In genomic region chr1:135132893-135133369, GRCm38 (mm10) we compare ENCODE assay signal across 10 mouse cellular contexts. TPM values are rescaled to one million over a fixed set of nuclear protein-coding genes. Genes with fewer than 3 reads are reported as not detected.
DNase-seq lines count a peak whose midpoint lies in the region; ATAC-seq and TF ChIP-seq lines count a peak whose summit lies in the region.
"Had no signal": no experiment of that assay in that cellular context is flagged by ENCODE, and none has a peak within 500 bp of the region (broad histone marks: within the 10 kb centered on the region; RNA-seq: fewer than 3 reads in every experiment).

No protein-coding gene starts in this region.

- 72% methylated on average over 9 of the region's 9 CpGs for WGBS in heart, embryonic 15.5 days
- 41% methylated on average over 9 of the region's 9 CpGs for WGBS in liver, embryonic 11.5 days

- no peak overlapping the region for H3K9ac ChIP-seq in heart, embryonic 15.5 days
- H3K9ac ChIP-seq in liver, embryonic 11.5 days (ENCODE audit: low read depth, low read length): peak overlapping the region; percentile 60
- H3K9ac ChIP-seq: hindbrain, embryonic 15.5 days had no signal

- H3K27me3 ChIP-seq in heart, embryonic 15.5 days: peaks cover 44% of the 10 kb centered on the region
- H3K27me3 ChIP-seq in G1E (ENCODE audit: insufficient read depth, low read length): no peaks in the 10 kb centered on the region; the same call in 1 of the 2 replicates
- H3K27me3 ChIP-seq in liver, embryonic 11.5 days (replicated peaks; ENCODE audit: control insufficient read depth, insufficient read depth, low read length): peaks cover 11% of the 10 kb centered on the region; the same call in 1 of the 2 replicates
- H3K27me3 ChIP-seq: hindbrain, embryonic 15.5 days had no signal

- no peak for DNase-seq in heart, postnatal 4 days
- peak; percentile 88 for DNase-seq in G1E (ENCODE audit: low spot score)
- DNase-seq in liver, embryonic 11.5 days (ENCODE audit: low spot score): peak; percentile 68
- peak; percentile 58 to 62 for DNase-seq in spleen, postnatal 10 days (ENCODE audit: low spot score in 2 of 2)
- DNase-seq in ovary, postnatal 14 days (ENCODE audit: low spot score): no peak
- DNase-seq in MN1 (ENCODE audit: low spot score): no peak
- no peak for DNase-seq in urinary bladder, adult 18-20 months (ENCODE audit: low spot score in 2 of 2)

- peak overlapping the region; percentile 19; the same call in 1 of the 2 replicates for H3K4me3 ChIP-seq in heart, embryonic 15.5 days
- peak overlapping the region; percentile 77 for H3K4me3 ChIP-seq in G1E (ENCODE audit: low read depth, low read length)
- H3K4me3 ChIP-seq in liver, embryonic 11.5 days (ENCODE audit: low read depth, low read length): peak overlapping the region; percentile 39
- H3K4me3 ChIP-seq: hindbrain, embryonic 15.5 days; myocyte had no signal

- no peaks in the 10 kb centered on the region for H3K36me3 ChIP-seq in heart, embryonic 15.5 days
- H3K36me3 ChIP-seq in G1E (replicated peaks): peaks cover 62% of the 10 kb centered on the region
- peaks cover 3% of the 10 kb centered on the region; the same call in 1 of the 2 replicates for H3K36me3 ChIP-seq in liver, embryonic 11.5 days (ENCODE audit: control insufficient read depth, insufficient read depth, low read length)
- H3K36me3 ChIP-seq: hindbrain, embryonic 15.5 days had no signal

- H3K4me2 ChIP-seq in heart, embryonic 15.5 days: peak overlapping the region; percentile 35; the same call in 1 of the 2 replicates
- peak overlapping the region; percentile 72 for H3K4me2 ChIP-seq in liver, embryonic 11.5 days
- H3K4me2 ChIP-seq: hindbrain, embryonic 15.5 days had no signal

- TF ChIP-seq CTCF in G1E (IDR thresholded peaks at IDR 0.05; ENCODE audit: low read depth, low read length): no peak

- no peak; the same call in 1 of the 2 replicates for ATAC-seq in heart, embryonic 15.5 days (replicated peaks; ENCODE audit: insufficient number of reproducible peaks, insufficient read depth, low FRiP score, low read depth)
- peak; percentile 25 for ATAC-seq in G1E (ENCODE audit: extremely low read depth, insufficient number of reproducible peaks, low FRiP score, poor library complexity, severe bottlenecking)
- peak; percentile 64 for ATAC-seq in liver, embryonic 11.5 days (replicated peaks; ENCODE audit: low FRiP score)

- peak overlapping the region; percentile 36; the same call in 1 of the 2 replicates for H3K27ac ChIP-seq in heart, embryonic 15.5 days
- H3K27ac ChIP-seq in liver, embryonic 11.5 days (ENCODE audit: low read depth, low read length): peak overlapping the region; percentile 86
- H3K27ac ChIP-seq: hindbrain, embryonic 15.5 days had no signal

- H3K9me3 ChIP-seq in heart, embryonic 15.5 days (replicated peaks): no peaks in the 10 kb centered on the region
- H3K9me3 ChIP-seq in G1E (replicated peaks): no peaks in the 10 kb centered on the region
- H3K9me3 ChIP-seq in liver, embryonic 11.5 days (ENCODE audit: control insufficient read depth, low read length): no peaks in the 10 kb centered on the region
- H3K9me3 ChIP-seq: hindbrain, embryonic 15.5 days had no signal

- H3K4me1 ChIP-seq in heart, embryonic 15.5 days (replicated peaks): peaks cover 30% of the 10 kb centered on the region
- peaks cover 98% of the 10 kb centered on the region for H3K4me1 ChIP-seq in G1E (ENCODE audit: insufficient read depth, low read depth, low read length)
- peaks cover 34% of the 10 kb centered on the region for H3K4me1 ChIP-seq in liver, embryonic 11.5 days (replicated peaks; ENCODE audit: control insufficient read depth, insufficient read depth, low read length)
- H3K4me1 ChIP-seq: hindbrain, embryonic 15.5 days had no signal

RNA-seq across cellular contexts. Expression of gene Ptpn7, which starts 0.4 kb away (rescaled TPM):
- 1.8 and 10.2 TPM in 2 replicates for polyA plus RNA-seq in heart, embryonic 15.5 days (2015; fragmentation: Nextera tagmentation; extraction: Ambion mirVana)
- under 1 TPM; 0.47 to 0.52 TPM for total RNA-seq in heart, postnatal 4 days (2021)
- total RNA-seq in G1E (2014; fragmentation: Nextera tagmentation) (132 and 147 TPM in 2 replicates), G1E (2017) (212 and 227 TPM in 2 replicates)
- 341 and 359 TPM in 2 replicates for polyA plus RNA-seq in G1E (2012)
- 42.1 and 43.0 TPM in 2 replicates for polyA plus RNA-seq in liver, embryonic 11.5 days (2014; fragmentation: Nextera tagmentation; extraction: Ambion mirVana)

RNA-seq across cellular contexts. Expression of gene Arl8a, which starts 13.7 kb away (rescaled TPM):
- polyA plus RNA-seq in heart, embryonic 15.5 days (2015; fragmentation: Nextera tagmentation; extraction: Ambion mirVana): 34.0 and 45.6 TPM in 2 replicates
- 10 to 100 TPM; 33.5 to 36.8 TPM for total RNA-seq in heart, postnatal 4 days (2021)
- total RNA-seq in G1E (2014; fragmentation: Nextera tagmentation) (93.7 and 103 TPM in 2 replicates), G1E (2017) (45.0 and 46.6 TPM in 2 replicates)
- polyA plus RNA-seq in G1E (2012): 88.0 and 99.6 TPM in 2 replicates
- 25.0 and 28.7 TPM in 2 replicates for polyA plus RNA-seq in liver, embryonic 11.5 days (2014; fragmentation: Nextera tagmentation; extraction: Ambion mirVana)

RNA-seq across cellular contexts. Expression of gene Lgr6, which starts 27.9 kb away (rescaled TPM):
- polyA plus RNA-seq in heart, embryonic 15.5 days (2015; fragmentation: Nextera tagmentation; extraction: Ambion mirVana): 3.4 and 5.9 TPM in 2 replicates
- total RNA-seq in heart, postnatal 4 days (2021): 1 to 10 TPM; 8.6 to 9.4 TPM
- total RNA-seq in G1E (2014; fragmentation: Nextera tagmentation) (0.30 TPM in 1 of 2 replicates, not detected in the other), G1E (2017) (0.12 and 0.38 TPM in 2 replicates)
- 0.43 and 0.54 TPM in 2 replicates for polyA plus RNA-seq in G1E (2012)
- 0.48 and 0.70 TPM in 2 replicates for polyA plus RNA-seq in liver, embryonic 11.5 days (2014; fragmentation: Nextera tagmentation; extraction: Ambion mirVana)

RNA-seq across cellular contexts. Expression of gene Gpr37l1, which starts 34.5 kb away (rescaled TPM):
- 0.06 TPM in 1 of 2 replicates, not detected in the other for polyA plus RNA-seq in heart, embryonic 15.5 days (2015; fragmentation: Nextera tagmentation; extraction: Ambion mirVana)
- total RNA-seq in heart, postnatal 4 days (2021): under 1 TPM in 1 of 2 experiments, not detected in 1; 0.18 TPM
- not detected in 2 replicates for total RNA-seq in G1E (2014; fragmentation: Nextera tagmentation)
- total RNA-seq in G1E (2017): 0.05 TPM in 1 of 2 replicates, not detected in the other
- polyA plus RNA-seq in G1E (2012): not detected in 2 replicates
- polyA plus RNA-seq in liver, embryonic 11.5 days (2014; fragmentation: Nextera tagmentation; extraction: Ambion mirVana): not detected in 2 replicates

Comparison
In these comparisons a context has a peak if more than half of its experiments do, and no peak if none do; other contexts are left out.
1. H3K4me3 ChIP-seq: peak in every context shown above with its lines; median percentile 77 in G1E; 39 in liver, embryonic 11.5 days; 19 in heart, embryonic 15.5 days.
2. DNase-seq: peak in G1E (single experiment), liver, embryonic 11.5 days (single experiment) and spleen, postnatal 10 days (2 of 2); none in heart, postnatal 4 days (single experiment), ovary, postnatal 14 days (single experiment), MN1 (single experiment) and urinary bladder, adult 18-20 months (0 of 2).